Mouse (Mus musculus) MEL (cell line): ENCODE measurements around the gene Ciart. TPM values are rescaled to one million over a fixed set of nuclear protein-coding genes. Genes with fewer than 3 reads are reported as not detected.

ENCODE experiments used
- DNase-seq: peaks from one replicate; pipeline ENCODE4 v3.0.0; 2011; ENCODE audit warnings: low read depth, low spot score
- H3K27ac ChIP-seq: 2 replicates; pipeline ENCODE4 v1.5.1; 2012; ENCODE audit warnings: low read depth, mild to moderate bottlenecking, control low read depth, low read length, moderate library complexity; ENCODE audit not compliant: control insufficient read depth
- H3K27me3 ChIP-seq, 2 experiments: fragments of 150-350 bp in 1 of 2; sonication (generic) in 1 of 2; 2 replicates each; pipeline ENCODE4 v1.6.1; 2012; ENCODE audit warnings: low read length in 2 of 2, mild to moderate bottlenecking in 2 of 2, improper control_type of control experiment in 1 of 2, moderate library complexity in 1 of 2; ENCODE audit not compliant: insufficient read depth in 2 of 2, control insufficient read depth in 1 of 2
- H3K36me3 ChIP-seq, 2 experiments: 2 replicates each; pipeline ENCODE4 v1.6.1; 2012 to 2014; ENCODE audit warnings: low read length in 2 of 2, improper control_type of control experiment in 1 of 2, inconsistent platforms in 1 of 2, mild to moderate bottlenecking in 1 of 2; ENCODE audit not compliant: insufficient read depth in 2 of 2, control insufficient read depth in 1 of 2
- H3K4me1 ChIP-seq, 2 experiments: fragments of 150-350 bp in 1 of 2; sonication (generic) in 1 of 2; 2 replicates each; pipeline ENCODE4 v1.6.1; 2012; ENCODE audit warnings: low read length in 2 of 2, improper control_type of control experiment in 1 of 2, mild to moderate bottlenecking in 1 of 2; ENCODE audit not compliant: insufficient read depth in 2 of 2, control insufficient read depth in 1 of 2
- H3K4me3 ChIP-seq, 2 experiments: fragments of 150-350 bp in 1 of 2; sonication (generic) in 1 of 2; 2 replicates each; pipeline ENCODE4 v1.5.1; 2012; ENCODE audit warnings: low read depth in 2 of 2, low read length in 2 of 2, mild to moderate bottlenecking in 2 of 2, moderate library complexity in 2 of 2, control low read depth in 1 of 2, improper control_type of control experiment in 1 of 2; ENCODE audit not compliant: control insufficient read depth in 1 of 2, insufficient read depth in 1 of 2
- H3K79me2 ChIP-seq: 2 replicates; pipeline ENCODE4 v1.6.1; 2012; ENCODE audit warnings: mild to moderate bottlenecking, low read length, moderate library complexity; ENCODE audit not compliant: control insufficient read depth, poor library complexity, insufficient read depth
- H3K9ac ChIP-seq: 2 replicates; pipeline ENCODE4 v1.6.1; 2012; ENCODE audit warnings: low read depth, mild to moderate bottlenecking, control low read depth, low read length, moderate library complexity; ENCODE audit not compliant: control insufficient read depth, poor library complexity, severe bottlenecking
- H3K9me3 ChIP-seq: fragments of 150-350 bp; sonication (generic); replicated peaks from 2 replicates; pipeline ENCODE4 v1.6.1; 2012; ENCODE audit warnings: mild to moderate bottlenecking, low read length, improper control_type of control experiment, moderate library complexity; ENCODE audit not compliant: insufficient read depth
- ETS1 ChIP-seq: IDR thresholded peaks from 2 replicates; pipeline ENCODE4 v1.6.1; 2012; ENCODE audit warnings: low read depth, mild to moderate bottlenecking, inconsistent platforms, low read length, improper control_type of control experiment, moderate library complexity
- GABPA ChIP-seq: IDR thresholded peaks from 2 replicates; pipeline ENCODE4 v1.6.1; 2012; ENCODE audit warnings: low read depth, mild to moderate bottlenecking, inconsistent platforms, low read length, improper control_type of control experiment, moderate library complexity
- GATA1 ChIP-seq: IDR thresholded peaks from 2 replicates; pipeline ENCODE4 v1.6.1; 2011; ENCODE audit warnings: low read depth, low read length, improper control_type of control experiment
- HCFC1 ChIP-seq: IDR thresholded peaks from 2 replicates; pipeline ENCODE4 v1.6.1; 2012; ENCODE audit warnings: low read depth, mild to moderate bottlenecking, inconsistent platforms, low read length, improper control_type of control experiment, moderate library complexity
- MEF2A ChIP-seq: IDR thresholded peaks from 2 replicates; pipeline ENCODE4 v1.6.1; 2014; ENCODE audit warnings: low read depth, mild to moderate bottlenecking, inconsistent platforms, low read length, improper control_type of control experiment; ENCODE audit not compliant: poor library complexity, insufficient replicate concordance, severe bottlenecking; ENCODE audit errors: extremely low read depth
- MYC ChIP-seq: IDR thresholded peaks from 2 replicates; pipeline ENCODE4 v1.6.1; 2011; ENCODE audit warnings: low read depth, mild to moderate bottlenecking, low read length, improper control_type of control experiment, moderate library complexity
- NELFE ChIP-seq: IDR thresholded peaks from 2 replicates; pipeline ENCODE4 v1.6.1; 2011; ENCODE audit warnings: low read depth, low read length, improper control_type of control experiment
- RAD21 ChIP-seq: IDR thresholded peaks from 2 replicates; pipeline ENCODE4 v1.6.1; 2011; ENCODE audit warnings: mild to moderate bottlenecking, low read depth, low read length, improper control_type of control experiment
- SMC3 ChIP-seq: IDR thresholded peaks from 2 replicates; pipeline ENCODE4 v1.6.1; 2011; ENCODE audit warnings: low read depth, low read length, improper control_type of control experiment
- TAL1 ChIP-seq: IDR thresholded peaks from 2 replicates; pipeline ENCODE4 v1.6.1; 2012; ENCODE audit warnings: mild to moderate bottlenecking, inconsistent platforms, low read length, moderate library complexity, mixed read lengths
- TBP ChIP-seq: IDR thresholded peaks from 2 replicates; pipeline ENCODE4 v1.8.0; 2011; ENCODE audit warnings: low read depth, low read length, improper control_type of control experiment
- UBTF ChIP-seq: IDR thresholded peaks from 2 replicates; pipeline ENCODE4 v1.6.1; 2012; ENCODE audit warnings: low read depth, mild to moderate bottlenecking, inconsistent platforms, low read length, improper control_type of control experiment, moderate library complexity, borderline replicate concordance; ENCODE audit not compliant: insufficient read depth
- USF1 ChIP-seq: IDR thresholded peaks from 2 replicates; pipeline ENCODE4 v1.6.1; 2014; ENCODE audit warnings: low read depth, mild to moderate bottlenecking, inconsistent platforms, low read length, improper control_type of control experiment, moderate library complexity
- USF2 ChIP-seq, 2 experiments: IDR thresholded peaks; 2 replicates each; pipeline ENCODE4 v1.6.1; 2011 to 2012; ENCODE audit warnings: improper control_type of control experiment in 2 of 2, low read length in 2 of 2, borderline replicate concordance in 1 of 2, inconsistent platforms in 1 of 2, low read depth in 1 of 2, mild to moderate bottlenecking in 1 of 2; ENCODE audit not compliant: insufficient read depth in 1 of 2
- ZNF384 ChIP-seq: IDR thresholded peaks from 2 replicates; pipeline ENCODE4 v1.6.1; 2012; ENCODE audit warnings: low read depth, mild to moderate bottlenecking, inconsistent platforms, low read length, improper control_type of control experiment
- polyA plus RNA-seq, 2 experiments: library from polyadenylated mRNA; stranded (reverse) in 1 of 2; unstranded in 1 of 2; fragments of >175 nt in 1 of 2; fragments of >200 nt in 1 of 2; gene quantifications; 2 replicates each; pipeline versions ENCODE4 v1.2.1 to v1.2.4; 2012; ENCODE audit warnings: low replicate concordance in 2 of 2, low read depth in 1 of 2; ENCODE audit not compliant: insufficient read length in 2 of 2, insufficient read depth in 1 of 2, missing spikeins in 1 of 2
- total RNA-seq: library from RNA; depleted of rRNA; stranded (reverse); fragments of 300-350 nt; gene quantifications from 2 replicates; pipeline ENCODE4 v1.2.3, GENCODE M21; 2012

The Ciart gene
- total and polyA plus RNA-seq, 3 experiments: 4.9 to 23.8 TPM; not detected in 1

GRCm38 (mm10) chr3:95903753-95904502 is 21.9 kb upstream of the Ciart start:
- DNase-seq: no peak
- no peaks in the 10 kb centered on the region for H3K79me2 ChIP-seq
- H3K27me3 ChIP-seq: peaks cover 6 to 19% of the 10 kb centered on the region in 2 experiments; a peak in 3 of 4 replicates
- no peaks in the 10 kb centered on the region for H3K9me3 ChIP-seq
- no peak for TF ChIP-seq USF2 (IDR thresholded peaks at IDR 0.05; ENCODE audit: borderline replicate concordance in 1 of 2, insufficient read depth in 1 of 2, low read depth in 1 of 2, low read length in 2 of 2)
- TF ChIP-seq TBP: no peak
- no peak for TF ChIP-seq TAL1
- no peak for TF ChIP-seq SMC3
- no peak for TF ChIP-seq MYC
- TF ChIP-seq USF1: no peak
- no peak for TF ChIP-seq HCFC1
- TF ChIP-seq ZNF384: no peak
- no peak overlapping the region for H3K27ac ChIP-seq
- no peak overlapping the region for H3K9ac ChIP-seq
- peaks cover 0 to 4% of the 10 kb centered on the region in 2 experiments; a peak in 1 of 4 replicates for H3K36me3 ChIP-seq
- no peak overlapping the region for H3K4me3 ChIP-seq
- H3K4me1 ChIP-seq: peaks cover 0 to 5% of the 10 kb centered on the region in 2 experiments; a peak in 2 of 4 replicates

- Histone ChIP-seq H3K4me3 (no peak overlapping the region), H3K79me2 (no peaks in the 10 kb centered on the region), H3K27ac (no peak overlapping the region), H3K9me3 (no peaks in the 10 kb centered on the region), H3K27me3 (peaks cover 6 to 19% of the 10 kb centered on the region in 2 experiments; a peak in 3 of 4 replicates), H3K4me1 (peaks cover 0 to 5% of the 10 kb centered on the region in 2 experiments; a peak in 2 of 4 replicates), H3K9ac (no peak overlapping the region), H3K36me3 (peaks cover 0 to 4% of the 10 kb centered on the region in 2 experiments; a peak in 1 of 4 replicates)
- no peak for TF ChIP-seq RAD21
- TF ChIP-seq ETS1: no peak
- TF ChIP-seq MEF2A: no peak
- TF ChIP-seq GATA1: no peak
- no peak for TF ChIP-seq UBTF
- TF ChIP-seq NELFE: no peak
- no peak for TF ChIP-seq GABPA
- no peak for TF ChIP-seq TAL1
- TF ChIP-seq USF1: no peak
- no peak for TF ChIP-seq MYC
- DNase-seq: no peak
Measured at GRCm38 (mm10) chr3:95902643-95903042, 20.6 kb upstream of the Ciart start.
